Mouse (Mus musculus) MEL (cell line): Measurements from ENCODE around the gene Tesk2. TPM values are rescaled to one million over a fixed set of nuclear protein-coding genes. Genes with fewer than 3 reads are reported as not detected.

Experiments used
- DNase-seq: peaks from one replicate; pipeline ENCODE4 v3.0.0; 2011; ENCODE audit warnings: low read depth, low spot score
- H3K27ac ChIP-seq: 2 replicates; pipeline ENCODE4 v1.5.1; 2012; ENCODE audit warnings: low read depth, mild to moderate bottlenecking, control low read depth, low read length, moderate library complexity; ENCODE audit not compliant: control insufficient read depth
- H3K27me3 ChIP-seq, 2 experiments: fragments of 150-350 bp in 1 of 2; sonication (generic) in 1 of 2; 2 replicates each; pipeline ENCODE4 v1.6.1; 2012; ENCODE audit warnings: low read length in 2 of 2, mild to moderate bottlenecking in 2 of 2, improper control_type of control experiment in 1 of 2, moderate library complexity in 1 of 2; ENCODE audit not compliant: insufficient read depth in 2 of 2, control insufficient read depth in 1 of 2
- H3K36me3 ChIP-seq, 2 experiments: 2 replicates each; pipeline ENCODE4 v1.6.1; 2012 to 2014; ENCODE audit warnings: low read length in 2 of 2, improper control_type of control experiment in 1 of 2, inconsistent platforms in 1 of 2, mild to moderate bottlenecking in 1 of 2; ENCODE audit not compliant: insufficient read depth in 2 of 2, control insufficient read depth in 1 of 2
- H3K4me1 ChIP-seq, 2 experiments: fragments of 150-350 bp in 1 of 2; sonication (generic) in 1 of 2; 2 replicates each; pipeline ENCODE4 v1.6.1; 2012; ENCODE audit warnings: low read length in 2 of 2, improper control_type of control experiment in 1 of 2, mild to moderate bottlenecking in 1 of 2; ENCODE audit not compliant: insufficient read depth in 2 of 2, control insufficient read depth in 1 of 2
- H3K4me3 ChIP-seq, 2 experiments: fragments of 150-350 bp in 1 of 2; sonication (generic) in 1 of 2; 2 replicates each; pipeline ENCODE4 v1.5.1; 2012; ENCODE audit warnings: low read depth in 2 of 2, low read length in 2 of 2, mild to moderate bottlenecking in 2 of 2, moderate library complexity in 2 of 2, control low read depth in 1 of 2, improper control_type of control experiment in 1 of 2; ENCODE audit not compliant: control insufficient read depth in 1 of 2, insufficient read depth in 1 of 2
- H3K79me2 ChIP-seq: 2 replicates; pipeline ENCODE4 v1.6.1; 2012; ENCODE audit warnings: mild to moderate bottlenecking, low read length, moderate library complexity; ENCODE audit not compliant: control insufficient read depth, poor library complexity, insufficient read depth
- H3K9ac ChIP-seq: 2 replicates; pipeline ENCODE4 v1.6.1; 2012; ENCODE audit warnings: low read depth, mild to moderate bottlenecking, control low read depth, low read length, moderate library complexity; ENCODE audit not compliant: control insufficient read depth, poor library complexity, severe bottlenecking
- H3K9me3 ChIP-seq: fragments of 150-350 bp; sonication (generic); replicated peaks from 2 replicates; pipeline ENCODE4 v1.6.1; 2012; ENCODE audit warnings: mild to moderate bottlenecking, low read length, improper control_type of control experiment, moderate library complexity; ENCODE audit not compliant: insufficient read depth
- CTCF ChIP-seq, 3 experiments: IDR thresholded peaks in 2 of 3; conservative IDR thresholded peaks in 1 of 3; 2 replicates each; pipeline ENCODE4 v1.5.1; 2011 to 2012; ENCODE audit warnings: low read length in 3 of 3, low read depth in 2 of 3, mild to moderate bottlenecking in 2 of 3, improper control_type of control experiment in 1 of 3, inconsistent platforms in 1 of 3, mixed read lengths in 1 of 3, moderate library complexity in 1 of 3; ENCODE audit not compliant: control insufficient read depth in 1 of 3, insufficient read depth in 1 of 3, poor library complexity in 1 of 3, severe bottlenecking in 1 of 3
- GATA1 ChIP-seq: IDR thresholded peaks from 2 replicates; pipeline ENCODE4 v1.6.1; 2011; ENCODE audit warnings: low read depth, low read length, improper control_type of control experiment
- MEF2A ChIP-seq: IDR thresholded peaks from 2 replicates; pipeline ENCODE4 v1.6.1; 2014; ENCODE audit warnings: low read depth, mild to moderate bottlenecking, inconsistent platforms, low read length, improper control_type of control experiment; ENCODE audit not compliant: poor library complexity, insufficient replicate concordance, severe bottlenecking; ENCODE audit errors: extremely low read depth
- MYB ChIP-seq: IDR thresholded peaks from 2 replicates; pipeline ENCODE4 v1.6.1; 2011; ENCODE audit warnings: mild to moderate bottlenecking, low read depth, low read length, improper control_type of control experiment
- POLR2AphosphoS2 ChIP-seq: IDR thresholded peaks from 2 replicates; pipeline ENCODE4 v1.6.1; 2011; ENCODE audit warnings: low read length, improper control_type of control experiment
- RCOR1 ChIP-seq: IDR thresholded peaks from 2 replicates; pipeline ENCODE4 v1.6.1; 2012; ENCODE audit warnings: low read depth, mild to moderate bottlenecking, inconsistent platforms, low read length, improper control_type of control experiment
- SIN3A ChIP-seq: IDR thresholded peaks from 2 replicates; pipeline ENCODE4 v1.6.1; 2012; ENCODE audit warnings: low read length, improper control_type of control experiment, inconsistent platforms
- TBP ChIP-seq: IDR thresholded peaks from 2 replicates; pipeline ENCODE4 v1.8.0; 2011; ENCODE audit warnings: low read depth, low read length, improper control_type of control experiment
- UBTF ChIP-seq: IDR thresholded peaks from 2 replicates; pipeline ENCODE4 v1.6.1; 2012; ENCODE audit warnings: low read depth, mild to moderate bottlenecking, inconsistent platforms, low read length, improper control_type of control experiment, moderate library complexity, borderline replicate concordance; ENCODE audit not compliant: insufficient read depth
- polyA plus RNA-seq, 2 experiments: library from polyadenylated mRNA; stranded (reverse) in 1 of 2; unstranded in 1 of 2; fragments of >175 nt in 1 of 2; fragments of >200 nt in 1 of 2; gene quantifications; 2 replicates each; pipeline versions ENCODE4 v1.2.1 to v1.2.4; 2012; ENCODE audit warnings: low replicate concordance in 2 of 2, low read depth in 1 of 2; ENCODE audit not compliant: insufficient read length in 2 of 2, insufficient read depth in 1 of 2, missing spikeins in 1 of 2
- total RNA-seq: library from RNA; depleted of rRNA; stranded (reverse); fragments of 300-350 nt; gene quantifications from 2 replicates; pipeline ENCODE4 v1.2.3, GENCODE M21; 2012

Tesk2 gene
- total and polyA plus RNA-seq, 3 experiments: 2.3 to 3.3 TPM; not detected in 1

GRCm38 (mm10) chr4:116731077-116731476 lies 10.3 kb downstream of the Tesk2 start:
- TF ChIP-seq UBTF: no peak
- Histone ChIP-seq H3K27me3 (no peaks in the 10 kb centered on the region), H3K9me3 (no peaks in the 10 kb centered on the region), H3K79me2 (no peaks in the 10 kb centered on the region), H3K27ac (no peak overlapping the region), H3K9ac (no peak overlapping the region), H3K4me1 (no peaks in the 10 kb centered on the region), H3K4me3 (no peak overlapping the region), H3K36me3 (no peaks in the 10 kb centered on the region)
- no peak for DNase-seq

- H3K9me3 ChIP-seq: no peaks in the 10 kb centered on the region
- no peaks in the 10 kb centered on the region for H3K36me3 ChIP-seq
- no peak overlapping the region for H3K9ac ChIP-seq
- H3K27me3 ChIP-seq: no peaks in the 10 kb centered on the region
- H3K79me2 ChIP-seq: no peaks in the 10 kb centered on the region
- TF ChIP-seq TBP: no peak
- no peak for TF ChIP-seq POLR2AphosphoS2
- H3K4me3 ChIP-seq: no peak overlapping the region
- no peak for DNase-seq
- no peak overlapping the region for H3K27ac ChIP-seq
- H3K4me1 ChIP-seq: no peaks in the 10 kb centered on the region
These were observed 11.6 kb downstream of the Tesk2 start for GRCm38 (mm10) chr4:116732355-116732754.

DNA sequence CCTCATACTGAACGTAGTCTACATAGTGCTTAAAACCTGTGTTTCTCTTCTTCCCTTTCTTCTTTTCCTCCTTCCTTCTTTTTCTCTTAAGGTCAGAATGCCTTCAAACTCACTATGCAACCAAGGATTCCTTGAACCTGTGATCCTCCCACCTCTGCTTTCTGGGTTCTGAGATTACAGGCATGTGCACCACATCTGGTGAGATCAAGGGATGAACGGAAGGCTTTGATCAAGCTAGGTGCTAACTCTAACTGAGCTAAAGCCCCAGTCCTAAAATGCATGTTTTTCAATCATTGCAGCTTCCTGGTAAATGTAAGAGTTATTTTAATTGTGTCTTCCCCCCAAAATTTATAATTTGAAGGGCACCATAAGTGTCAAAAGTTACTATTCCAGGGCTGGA lies 14.2 kb downstream of the Tesk2 start:
- Histone ChIP-seq H3K4me3 (no peak overlapping the region), H3K36me3 (no peaks in the 10 kb centered on the region), H3K9ac (no peak overlapping the region), H3K27me3 (no peaks in the 10 kb centered on the region), H3K27ac (no peak overlapping the region), H3K9me3 (no peaks in the 10 kb centered on the region), H3K4me1 (no peaks in the 10 kb centered on the region), H3K79me2 (no peaks in the 10 kb centered on the region)
- TF ChIP-seq GATA1 (no peak), SIN3A (no peak), CTCF (IDR thresholded peaks at IDR 0.05 in 2 of 3, conservative IDR thresholded peaks at IDR 0.05 in 1 of 3; ENCODE audit: control insufficient read depth in 1 of 3, insufficient read depth in 1 of 3, low read depth in 2 of 3, low read length in 3 of 3, poor library complexity in 1 of 3, severe bottlenecking in 1 of 3) (no peak), MEF2A (no peak), UBTF (no peak), RCOR1 (no peak), MYB (no peak)
- DNase-seq: no peak
